Mouse (Mus musculus) liver, embryonic 12.5 days (tissue): ENCODE results near the gene Fam185a. TPM values are rescaled to one million over a fixed set of nuclear protein-coding genes. Genes with fewer than 3 reads are reported as not detected.

ENCODE experiments used
- ATAC-seq: fragments of 200-750 bp; cut with Nextera tagmentation; 2 replicates; pipeline ENCODE4 v1.8.0; 2017; ENCODE audit warnings: moderate number of reproducible peaks, mild to moderate bottlenecking, moderate library complexity
- H3K27ac ChIP-seq: fragments of 300-500 bp; sonication (generic); 2 replicates; pipeline ENCODE4 v1.5.1; 2016; ENCODE audit warnings: mild to moderate bottlenecking
- H3K27me3 ChIP-seq: fragments of 300-500 bp; sonication (generic); replicated peaks from 2 replicates; pipeline ENCODE4 v1.6.1; 2016; ENCODE audit warnings: mild to moderate bottlenecking, moderate library complexity
- H3K36me3 ChIP-seq: fragments of 300-500 bp; sonication (generic); 2 replicates; pipeline ENCODE4 v1.6.1; 2016; ENCODE audit warnings: mild to moderate bottlenecking, moderate library complexity
- H3K4me1 ChIP-seq: fragments of 300-500 bp; sonication (generic); 2 replicates; pipeline ENCODE4 v1.6.1; 2016
- H3K4me2 ChIP-seq: fragments of 300-500 bp; sonication (generic); 2 replicates; pipeline ENCODE4 v1.6.1; 2016; ENCODE audit warnings: mild to moderate bottlenecking, moderate library complexity
- H3K4me3 ChIP-seq: fragments of 300-500 bp; sonication (generic); 2 replicates; pipeline ENCODE4 v1.5.1; 2016; ENCODE audit warnings: mild to moderate bottlenecking, moderate library complexity
- H3K9ac ChIP-seq: fragments of 300-500 bp; sonication (generic); 2 replicates; pipeline ENCODE4 v1.6.1; 2016; ENCODE audit warnings: mild to moderate bottlenecking, moderate library complexity
- H3K9me3 ChIP-seq: fragments of 300-500 bp; sonication (generic); replicated peaks from 2 replicates; pipeline ENCODE4 v1.6.1; 2016; ENCODE audit warnings: mild to moderate bottlenecking, moderate library complexity
- WGBS: fragments of 180-500 bp; shearing (Covaris S2); methylation state at CpG from one replicate; pipeline ENCODE4 v1.1.7; 2016; ENCODE audit not compliant: insufficient replicate concordance; 5-methylcytosine and 5-hydroxymethylcytosine counted together
- polyA plus RNA-seq: library from polyadenylated mRNA; unstranded; fragments of >200 nt; fragmentation: Nextera tagmentation; extraction: Ambion mirVana; gene quantifications from 2 replicates; pipeline ENCODE4 v1.2.1, GENCODE M21; 2016

Gene Fam185a
- 5.7 and 5.8 TPM in 2 replicates for polyA plus RNA-seq

DNA sequence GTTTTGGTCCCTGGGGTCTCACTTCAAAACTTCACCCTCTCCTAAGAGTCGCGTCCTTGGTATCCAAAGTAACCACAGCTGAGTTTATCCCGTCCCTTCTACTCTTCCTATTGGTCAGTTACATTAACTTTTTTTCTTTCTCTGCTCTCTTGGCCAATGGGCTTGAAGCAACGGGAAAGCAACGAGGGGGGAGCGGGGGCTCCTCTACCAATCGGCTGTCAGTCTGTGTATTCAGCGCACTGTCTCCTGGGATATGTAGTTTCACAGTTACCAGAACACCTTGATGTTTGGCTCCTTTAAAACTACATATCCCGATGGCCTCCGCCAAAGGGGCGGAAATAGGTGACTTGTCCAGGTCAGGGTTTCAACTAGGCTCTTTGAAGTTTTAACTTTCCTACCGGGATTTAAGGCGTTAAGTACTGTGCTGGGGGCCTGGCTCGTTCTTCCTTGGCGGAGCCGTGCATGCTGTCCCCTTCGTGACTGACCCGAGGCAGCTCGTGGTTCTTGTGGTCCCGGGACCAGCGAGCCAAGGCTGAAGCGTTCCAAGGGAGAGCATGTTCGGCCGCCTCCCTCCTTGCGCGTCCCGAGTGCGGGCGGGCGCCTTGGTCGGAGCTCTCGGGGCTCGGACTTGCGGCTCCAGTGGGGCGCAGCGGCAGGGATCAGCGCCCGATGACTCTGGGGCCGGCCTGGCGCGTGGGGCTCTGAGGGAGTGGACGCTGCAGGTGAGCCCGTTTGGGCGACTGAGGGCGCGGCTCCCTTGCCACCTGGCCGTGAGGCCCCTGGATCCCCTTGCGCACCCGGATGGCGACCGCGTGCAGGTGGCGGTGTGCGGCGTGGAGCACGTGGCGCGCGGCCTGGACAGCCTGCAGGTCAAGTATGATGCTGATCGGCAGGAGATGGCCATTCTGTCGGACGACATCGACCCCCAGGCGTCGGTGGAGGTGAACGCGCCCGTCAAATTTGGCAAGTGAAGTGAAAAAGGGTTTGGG is at the start of gene Fam185a, which contains the start of gene Ccdc146:
Gene Fam185a (plus strand): TSS at position 345 of the 989 bp plus-strand sequence.
Gene Ccdc146 (minus strand): TSS at position 64 of the 989 bp plus-strand sequence.
- Histone ChIP-seq H3K27ac (peak within 1 kb of the TSS; percentile 64), H3K4me3 (peak within 1 kb of the TSS; percentile 85), H3K27me3 (no peaks in the 10 kb centered on the region), H3K4me2 (peak within 1 kb of the TSS; percentile 98), H3K9ac (peak within 1 kb of the TSS; percentile 86), H3K9me3 (no peaks in the 10 kb centered on the region), H3K4me1 (peaks cover 35% of the 10 kb centered on the region), H3K36me3 (no peaks in the 10 kb centered on the region)
- ATAC-seq = peak; percentile 99
- WGBS = under 1% methylated on average over 68 of the region's 68 CpGs

GRCm38 (mm10) chr5:21376935-21377334 is 47.8 kb upstream of the Fam185a start:
- H3K4me3 ChIP-seq = no peak overlapping the region
- H3K9ac ChIP-seq = no peak overlapping the region
- no peak overlapping the region for H3K4me2 ChIP-seq
- H3K4me1 ChIP-seq = peaks cover 8% of the 10 kb centered on the region; the same call in 1 of the 2 replicates
- no peak for ATAC-seq
- 75% methylated on average over 4 of the region's 4 CpGs for WGBS
- H3K27ac ChIP-seq = no peak overlapping the region
- no peaks in the 10 kb centered on the region for H3K36me3 ChIP-seq
- peaks cover 10% of the 10 kb centered on the region; the same call in 1 of the 2 replicates for H3K27me3 ChIP-seq
- no peaks in the 10 kb centered on the region for H3K9me3 ChIP-seq

GRCm38 (mm10) chr5:21378397-21378796 is 46.4 kb upstream of the Fam185a start:
- ATAC-seq = no peak
- H3K36me3 ChIP-seq = no peaks in the 10 kb centered on the region
- 37% methylated on average over 2 of the region's 2 CpGs for WGBS

DNA sequence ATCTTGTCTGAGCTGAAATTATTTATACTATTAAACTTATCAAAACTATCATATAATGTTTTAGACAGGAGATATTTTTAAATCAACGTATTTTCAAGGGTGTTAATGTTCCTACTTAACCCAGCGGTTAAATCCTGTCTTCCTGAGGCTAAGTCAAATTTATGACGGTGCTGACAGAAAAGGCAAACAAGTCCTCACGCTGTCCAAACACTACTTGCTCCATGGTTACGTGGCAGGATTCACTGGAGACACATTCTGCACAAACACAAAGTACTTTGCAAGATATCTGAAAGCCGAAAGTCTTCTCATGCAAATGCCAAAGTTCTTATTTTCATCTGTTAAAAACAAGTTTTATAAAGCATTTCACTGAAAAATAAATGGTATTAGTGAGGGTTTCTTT is 42.8 kb upstream of the Fam185a start:
- H3K9ac ChIP-seq = no peak overlapping the region
- 56% methylated on average over 6 of the region's 6 CpGs for WGBS
- no peak overlapping the region for H3K4me2 ChIP-seq
- H3K36me3 ChIP-seq = no peaks in the 10 kb centered on the region
- H3K27me3 ChIP-seq = no peaks in the 10 kb centered on the region
- H3K4me1 ChIP-seq = peaks cover 23% of the 10 kb centered on the region
- no peaks in the 10 kb centered on the region for H3K9me3 ChIP-seq
- no peak overlapping the region for H3K4me3 ChIP-seq
- no peak for ATAC-seq
- no peak overlapping the region for H3K27ac ChIP-seq

More at GRCm38 (mm10) chr5:21378397-21378796, 46.4 kb upstream of the Fam185a start:
- Histone ChIP-seq H3K4me2 (no peak overlapping the region), H3K27ac (no peak overlapping the region), H3K4me1 (0 out of 2 replicates have a peak, but pooled peaks cover 3% of the 10 kb centered on the region), H3K9me3 (no peaks in the 10 kb centered on the region), H3K9ac (no peak overlapping the region), H3K27me3 (no peaks in the 10 kb centered on the region), H3K4me3 (no peak overlapping the region)

GRCm38 (mm10) chr5:21382678-21383077 is 42.1 kb upstream of the Fam185a start:
- ATAC-seq = no peak
- Histone ChIP-seq H3K4me3 (no peak overlapping the region), H3K36me3 (no peaks in the 10 kb centered on the region), H3K27me3 (no peaks in the 10 kb centered on the region), H3K4me1 (peaks cover 23% of the 10 kb centered on the region), H3K4me2 (no peak overlapping the region), H3K27ac (no peak overlapping the region), H3K9ac (no peak overlapping the region), H3K9me3 (no peaks in the 10 kb centered on the region)
- 52% methylated on average over 6 of the region's 6 CpGs for WGBS

DNA sequence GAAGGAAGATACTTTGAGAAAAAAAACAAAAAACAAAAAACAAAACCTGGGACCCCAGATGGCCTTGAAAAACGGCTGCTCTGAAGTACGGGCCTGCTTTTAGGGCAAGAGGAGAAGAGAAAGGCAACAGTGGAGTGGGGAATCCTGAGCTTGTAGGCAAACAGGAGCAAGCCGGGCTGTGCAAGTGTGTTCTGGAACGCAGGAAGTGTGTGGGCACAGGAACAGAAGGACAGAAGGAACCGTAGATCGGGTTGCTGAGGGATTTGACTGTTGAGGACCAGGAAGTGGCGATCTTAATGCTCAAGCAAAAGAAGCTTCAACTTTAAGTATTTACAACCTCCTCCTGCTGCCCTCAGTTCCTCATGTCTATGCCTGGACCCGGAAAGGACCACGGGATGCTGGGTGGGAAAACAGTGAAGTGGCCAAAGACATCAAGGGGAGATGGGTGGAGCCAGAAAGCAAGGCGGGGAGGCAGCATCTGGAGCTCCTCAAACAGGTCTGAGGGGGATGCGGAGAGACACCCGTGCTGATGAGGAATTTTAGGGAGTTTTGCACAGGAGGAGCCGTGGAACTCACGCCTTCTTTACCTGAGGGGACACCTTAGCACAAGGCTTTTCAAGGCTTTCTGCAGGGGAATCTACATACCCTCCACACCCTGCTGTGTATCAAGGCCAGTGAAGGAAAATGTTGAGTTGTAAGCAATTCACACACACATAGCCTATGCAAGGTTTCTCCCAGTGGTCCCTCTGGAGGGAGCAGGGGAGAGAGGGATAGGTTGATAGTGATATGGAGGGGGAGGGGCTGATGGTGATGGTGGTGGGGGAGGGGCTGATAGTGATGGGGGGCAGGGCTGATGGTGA is 41.1 kb upstream of the Fam185a start:
- Histone ChIP-seq H3K36me3 (no peaks in the 10 kb centered on the region), H3K27ac (no peak overlapping the region), H3K4me2 (no peak overlapping the region), H3K9me3 (no peaks in the 10 kb centered on the region), H3K4me1 (peaks cover 23% of the 10 kb centered on the region), H3K27me3 (no peaks in the 10 kb centered on the region), H3K9ac (no peak overlapping the region), H3K4me3 (no peak overlapping the region)
- ATAC-seq = no peak
- WGBS = 25% methylated on average over 14 of the region's 14 CpGs

DNA sequence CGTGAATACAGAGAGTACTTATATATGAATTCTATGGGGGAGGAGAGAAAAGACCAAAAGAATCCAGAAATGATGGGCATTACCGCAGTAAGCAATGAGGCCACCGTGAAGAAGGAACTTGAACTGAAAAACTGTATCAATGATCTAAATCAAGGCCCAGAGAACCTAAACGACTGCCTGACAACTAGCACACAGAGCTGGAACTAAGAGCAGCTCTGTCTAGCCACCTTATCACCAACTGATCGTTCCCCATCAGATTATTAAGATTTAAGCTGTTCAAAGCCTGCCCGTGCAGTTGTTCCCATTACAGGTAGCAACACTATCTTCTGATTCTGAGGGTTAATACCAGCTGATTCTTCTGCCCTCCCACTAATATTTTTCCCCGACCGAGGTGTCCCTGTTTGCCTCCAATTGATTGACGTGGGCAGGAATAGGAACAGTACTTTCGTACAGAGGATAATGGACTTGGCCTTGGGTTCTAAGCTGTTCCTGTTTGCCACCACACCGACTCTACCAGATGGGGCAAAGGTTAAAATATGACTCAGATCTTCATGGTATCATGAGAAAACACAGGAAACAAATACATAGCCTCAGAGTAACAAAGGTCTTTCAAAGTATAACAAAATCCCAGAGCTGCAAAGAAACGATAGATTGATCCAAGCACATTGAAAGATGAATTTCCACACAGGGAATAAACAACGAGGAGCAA is 40.4 kb upstream of the Fam185a start:
- Histone ChIP-seq H3K4me1 (peaks cover 23% of the 10 kb centered on the region), H3K27me3 (no peaks in the 10 kb centered on the region), H3K27ac (no peak overlapping the region), H3K4me3 (no peak overlapping the region), H3K4me2 (no peak overlapping the region), H3K9ac (no peak overlapping the region), H3K36me3 (no peaks in the 10 kb centered on the region), H3K9me3 (no peaks in the 10 kb centered on the region)
- WGBS = 51% methylated on average over 13 of the region's 13 CpGs
- no peak for ATAC-seq

- no peaks in the 10 kb centered on the region for H3K27me3 ChIP-seq
- no peak overlapping the region for H3K4me2 ChIP-seq
- ATAC-seq = no peak
- no peak overlapping the region for H3K9ac ChIP-seq
- no peaks in the 10 kb centered on the region for H3K9me3 ChIP-seq
- no peaks in the 10 kb centered on the region for H3K36me3 ChIP-seq
- peaks cover 23% of the 10 kb centered on the region for H3K4me1 ChIP-seq
- no peak overlapping the region for H3K4me3 ChIP-seq
- H3K27ac ChIP-seq = no peak overlapping the region
- 52% methylated on average over 9 of the region's 9 CpGs for WGBS
These were observed 39.8 kb upstream of the Fam185a start for GRCm38 (mm10) chr5:21384976-21385375.

GRCm38 (mm10) chr5:21386432-21386831 is 38.3 kb upstream of the Fam185a start:
- Histone ChIP-seq H3K4me3 (no peak overlapping the region), H3K36me3 (no peaks in the 10 kb centered on the region), H3K4me2 (no peak overlapping the region), H3K9me3 (no peaks in the 10 kb centered on the region), H3K9ac (no peak overlapping the region), H3K27ac (no peak overlapping the region), H3K27me3 (no peaks in the 10 kb centered on the region), H3K4me1 (peaks cover 23% of the 10 kb centered on the region)
- no peak for ATAC-seq
- WGBS = 52% methylated on average over 4 of the region's 4 CpGs

GRCm38 (mm10) chr5:21387340-21387739 is 37.4 kb upstream of the Fam185a start:
- Histone ChIP-seq H3K4me3 (no peak overlapping the region), H3K4me1 (peaks cover 23% of the 10 kb centered on the region), H3K27me3 (no peaks in the 10 kb centered on the region), H3K27ac (no peak overlapping the region), H3K4me2 (no peak overlapping the region), H3K36me3 (no peaks in the 10 kb centered on the region), H3K9me3 (no peaks in the 10 kb centered on the region), H3K9ac (no peak overlapping the region)
- ATAC-seq = no peak

- no peak overlapping the region for H3K9ac ChIP-seq
- H3K4me1 ChIP-seq = peaks cover 16% of the 10 kb centered on the region
- no peak for ATAC-seq
- WGBS = 53% methylated on average over 4 of the region's 4 CpGs
- no peaks in the 10 kb centered on the region for H3K27me3 ChIP-seq
- H3K4me2 ChIP-seq = no peak overlapping the region
- no peak overlapping the region for H3K27ac ChIP-seq
- no peak overlapping the region for H3K4me3 ChIP-seq
- no peaks in the 10 kb centered on the region for H3K36me3 ChIP-seq
- H3K9me3 ChIP-seq = no peaks in the 10 kb centered on the region
These were observed 35.9 kb upstream of the Fam185a start for GRCm38 (mm10) chr5:21388855-21389254.
